Mouse (Mus musculus) myocyte (in vitro differentiated cells): ENCODE data around the gene Lce1k.

Experiments
- CEBPB ChIP-seq: IDR thresholded peaks from 2 replicates; pipeline ENCODE4 v1.6.1; 2011; ENCODE audit warnings: mild to moderate bottlenecking, moderate library complexity; ENCODE audit not compliant: poor library complexity, insufficient read depth, severe bottlenecking
- E2F4 ChIP-seq: IDR thresholded peaks from one replicate; pipeline ENCODE4 v1.6.1; 2011; ENCODE audit warnings: mild to moderate bottlenecking, control low read depth, moderate library complexity; ENCODE audit not compliant: insufficient read depth
- MAX ChIP-seq: IDR thresholded peaks from one replicate; pipeline ENCODE4 v1.6.1; 2011; ENCODE audit warnings: low read depth, mild to moderate bottlenecking, control low read depth
- MYOD1 ChIP-seq, 3 experiments: IDR thresholded peaks; one replicate each; pipeline ENCODE4 v1.6.1; 2011; ENCODE audit warnings: control low read depth in 2 of 3, low read depth in 2 of 3, mild to moderate bottlenecking in 2 of 3, moderate library complexity in 1 of 3; ENCODE audit not compliant: insufficient read length in 2 of 3, control insufficient read depth in 1 of 3
- MYOG ChIP-seq, 3 experiments: IDR thresholded peaks; one replicate each; pipeline ENCODE4 v1.6.1; 2011; ENCODE audit warnings: control low read depth in 2 of 3, low read depth in 2 of 3, mild to moderate bottlenecking in 2 of 3; ENCODE audit not compliant: insufficient read length in 2 of 3, control insufficient read depth in 1 of 3, insufficient read depth in 1 of 3
- POLR2A ChIP-seq: IDR thresholded peaks from one replicate; pipeline ENCODE4 v1.6.1; 2011; ENCODE audit warnings: low read depth, mild to moderate bottlenecking, control low read depth, moderate library complexity; ENCODE audit not compliant: insufficient read length
- POLR2AphosphoS2 ChIP-seq: IDR thresholded peaks from one replicate; pipeline ENCODE4 v1.6.1; 2011; ENCODE audit warnings: low read depth, control low read depth; ENCODE audit not compliant: insufficient read length
- REST ChIP-seq: IDR thresholded peaks from one replicate; pipeline ENCODE4 v1.6.1; 2011; ENCODE audit warnings: mild to moderate bottlenecking, control low read depth, moderate library complexity; ENCODE audit not compliant: insufficient read depth, insufficient read length
- SRF ChIP-seq: IDR thresholded peaks from one replicate; pipeline ENCODE4 v1.6.1; 2011; ENCODE audit warnings: low read depth; ENCODE audit not compliant: control insufficient read depth, insufficient read length
- TCF12 ChIP-seq: IDR thresholded peaks from one replicate; pipeline ENCODE4 v1.6.1; 2011; ENCODE audit warnings: mild to moderate bottlenecking, control low read depth; ENCODE audit not compliant: poor library complexity, insufficient read depth, severe bottlenecking

- TF ChIP-seq SRF = no peak
- TF ChIP-seq MAX = no peak
- TF ChIP-seq POLR2A = no peak
- no peak for TF ChIP-seq POLR2AphosphoS2
- TF ChIP-seq E2F4 = no peak
- TF ChIP-seq MYOD1 (IDR thresholded peaks at IDR 0.05; ENCODE audit: control insufficient read depth in 1 of 3, insufficient read length in 2 of 3, low read depth in 2 of 3) = no peak
- TF ChIP-seq TCF12 = no peak
- TF ChIP-seq MYOG (IDR thresholded peaks at IDR 0.05; ENCODE audit: control insufficient read depth in 1 of 3, insufficient read depth in 1 of 3, insufficient read length in 2 of 3, low read depth in 2 of 3) = no peak
- no peak for TF ChIP-seq REST
- TF ChIP-seq CEBPB = no peak
Observed at GRCm38 (mm10) chr3:92771573-92771972, 36.1 kb downstream of the Lce1k start.
